Mouse (Mus musculus): Measurements from ENCODE around the gene Gm34653. TPM values are rescaled to one million over a fixed set of nuclear protein-coding genes. Genes with fewer than 3 reads are reported as not detected.
"Not testable (repeated sequence)": the region's sequence is repeated elsewhere in the genome, so short reads cannot be mapped to it uniquely, and the experiment has no call there.

The Gm34653 gene
- total and polyA plus RNA-seq, 2 experiments from 2014 or later, result 0.15 to 0.24 TPM

DNA sequence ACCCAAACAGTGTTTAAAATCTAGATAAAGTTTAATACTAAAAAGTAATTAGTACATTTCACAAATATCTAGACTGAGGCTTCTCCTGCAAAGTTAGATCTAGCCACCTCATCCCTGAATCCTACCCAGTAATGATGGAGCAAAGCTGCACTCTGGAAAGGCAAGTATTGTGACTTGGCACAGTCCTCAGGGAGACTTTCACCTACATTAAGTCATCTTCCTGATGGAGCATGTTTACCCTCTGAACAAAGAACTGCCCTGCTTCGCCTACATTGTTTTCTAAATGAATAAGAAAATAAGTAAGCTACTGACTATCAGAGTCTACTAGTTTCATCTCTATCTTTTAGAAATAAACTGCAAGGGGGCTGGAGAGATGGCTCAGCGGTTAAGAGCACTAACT lies 14.3 kb upstream of the Gm34653 start:
- no peak for DNase-seq
- 97% methylated on average over 2 of the region's 2 CpGs for WGBS
- TF ChIP-seq CTCF (IDR thresholded peaks at IDR 0.05; ENCODE audit: low read depth), result no peak
- H3K4me1 ChIP-seq (ENCODE audit: insufficient read depth), result no peaks in the 10 kb centered on the region
- ATAC-seq, result no peak
- no peak overlapping the region for H3K9ac ChIP-seq
- no peaks in the 10 kb centered on the region for H3K9me3 ChIP-seq (ENCODE audit: low read length)
- peaks cover 25% of the 10 kb centered on the region for H3K36me3 ChIP-seq (ENCODE audit: insufficient read depth)
- no peak overlapping the region for H3K27ac ChIP-seq (ENCODE audit: low read depth, low read length)
- no peaks in the 10 kb centered on the region for H3K27me3 ChIP-seq (ENCODE audit: insufficient read depth, low read length)
- no peak overlapping the region for H3K4me3 ChIP-seq (ENCODE audit: low read depth, low read length)
- H3K4me2 ChIP-seq (ENCODE audit: low read depth), result no peak overlapping the region

DNA sequence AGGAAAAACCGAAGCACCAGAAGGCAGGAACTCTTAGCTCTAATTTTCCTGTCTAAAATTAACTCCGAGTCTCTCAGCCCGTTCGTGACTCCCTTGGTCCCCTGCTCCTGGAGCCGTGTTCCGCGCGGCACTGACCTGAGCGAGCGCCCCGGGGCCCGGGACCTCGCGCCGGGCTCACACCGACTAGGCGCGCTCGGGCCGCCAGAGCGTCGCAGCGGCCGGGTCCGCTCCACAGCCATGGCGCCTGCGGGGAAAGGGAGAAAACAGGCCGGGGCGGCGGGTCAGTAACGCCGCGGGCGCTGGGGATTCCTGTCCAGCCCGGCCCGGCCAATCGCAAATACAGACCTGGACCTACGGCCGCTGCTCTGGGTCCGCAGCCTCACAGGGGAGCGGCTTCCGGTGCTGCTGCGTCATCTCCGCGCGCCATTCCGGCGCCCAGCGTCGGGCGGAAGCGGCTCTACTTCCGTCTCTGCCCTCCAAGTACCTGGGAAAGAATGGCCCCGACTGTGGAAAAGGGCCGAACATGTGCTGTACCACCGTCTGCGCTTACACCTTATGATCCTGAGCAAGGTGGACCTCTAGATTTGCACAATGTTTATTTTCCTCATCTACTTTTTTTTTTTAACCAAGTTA lies 6.9 kb upstream of the Gm34653 start, which contains the start of gene Fbxw2:
Gene Fbxw2, minus strand, starts transcription at position 485 of the 633 bp plus-strand sequence.
- peak; percentile 99 for ATAC-seq
- Histone ChIP-seq H3K9me3 (ENCODE audit: low read length) (no peaks in the 10 kb centered on the region; the same call in 1 of the 2 replicates), H3K27ac (ENCODE audit: low read depth, low read length) (peak within 1 kb of the TSS; percentile 73), H3K27me3 (ENCODE audit: insufficient read depth, low read length) (no peaks in the 10 kb centered on the region), H3K4me1 (ENCODE audit: insufficient read depth) (peaks cover 19% of the 10 kb centered on the region), H3K4me2 (ENCODE audit: low read depth) (peak within 1 kb of the TSS; percentile 62), H3K9ac (peak within 1 kb of the TSS; percentile 94), H3K4me3 (ENCODE audit: low read depth, low read length) (peak within 1 kb of the TSS; percentile 100), H3K36me3 (ENCODE audit: insufficient read depth) (peaks cover 20% of the 10 kb centered on the region)
- TF ChIP-seq CTCF (IDR thresholded peaks at IDR 0.05; ENCODE audit: low read depth), result no peak
- peak; percentile 95 for DNase-seq
- under 1% methylated on average over 57 of the region's 57 CpGs for WGBS

DNA sequence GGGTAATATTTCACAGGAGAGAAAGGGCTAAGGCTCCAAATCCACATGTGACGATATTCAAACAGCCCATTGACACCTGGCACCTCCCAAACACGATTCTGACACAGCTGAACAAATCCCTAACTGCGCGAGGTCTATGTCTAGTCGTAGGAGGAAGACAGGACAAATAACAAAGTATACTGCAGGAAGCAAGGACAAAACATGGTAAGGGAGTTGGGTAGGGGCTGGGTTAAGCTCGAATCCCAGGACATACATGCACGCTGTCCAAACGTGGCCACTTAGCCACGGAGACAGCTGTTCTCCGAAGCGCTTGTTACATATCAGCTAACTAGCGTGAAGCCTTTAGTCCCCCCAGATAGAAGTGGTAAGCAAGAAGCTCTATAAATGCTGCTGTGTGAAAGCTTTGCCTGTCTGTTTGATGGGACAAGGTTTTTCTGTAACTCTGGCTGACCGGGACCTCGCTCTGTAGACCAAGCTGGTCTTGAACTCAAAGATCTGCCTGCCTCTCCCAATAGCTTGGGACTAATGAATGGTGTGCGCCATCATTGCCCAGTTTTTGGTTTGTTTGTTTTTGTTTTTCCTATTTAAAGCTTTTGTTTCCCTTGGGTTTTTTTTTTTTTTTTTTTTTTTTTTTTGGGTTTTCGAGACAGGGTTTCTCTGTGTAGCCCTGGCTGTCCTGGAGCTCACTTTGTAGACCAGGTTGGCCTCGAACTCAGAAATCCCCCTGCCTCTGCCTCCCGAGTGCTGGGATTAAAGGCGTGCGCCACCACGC lies 6.2 kb upstream of the Gm34653 start:
- Histone ChIP-seq H3K27ac (ENCODE audit: low read depth, low read length) (peak overlapping the region; percentile 73), H3K4me3 (ENCODE audit: low read depth, low read length) (peak overlapping the region; percentile 100), H3K36me3 (ENCODE audit: insufficient read depth) (peaks cover 15% of the 10 kb centered on the region), H3K9me3 (ENCODE audit: low read length) (no peaks in the 10 kb centered on the region; the same call in 1 of the 2 replicates), H3K27me3 (ENCODE audit: insufficient read depth, low read length) (no peaks in the 10 kb centered on the region), H3K4me1 (ENCODE audit: insufficient read depth) (peaks cover 19% of the 10 kb centered on the region), H3K9ac (peak overlapping the region; percentile 94), H3K4me2 (ENCODE audit: low read depth) (peak overlapping the region; percentile 62)
- ATAC-seq, result peak; percentile 39; the same call in 1 of the 2 replicates
- no peak for DNase-seq
- 41% methylated on average over 20 of the region's 21 CpGs for WGBS
- no peak for TF ChIP-seq CTCF (IDR thresholded peaks at IDR 0.05; ENCODE audit: low read depth)

DNA sequence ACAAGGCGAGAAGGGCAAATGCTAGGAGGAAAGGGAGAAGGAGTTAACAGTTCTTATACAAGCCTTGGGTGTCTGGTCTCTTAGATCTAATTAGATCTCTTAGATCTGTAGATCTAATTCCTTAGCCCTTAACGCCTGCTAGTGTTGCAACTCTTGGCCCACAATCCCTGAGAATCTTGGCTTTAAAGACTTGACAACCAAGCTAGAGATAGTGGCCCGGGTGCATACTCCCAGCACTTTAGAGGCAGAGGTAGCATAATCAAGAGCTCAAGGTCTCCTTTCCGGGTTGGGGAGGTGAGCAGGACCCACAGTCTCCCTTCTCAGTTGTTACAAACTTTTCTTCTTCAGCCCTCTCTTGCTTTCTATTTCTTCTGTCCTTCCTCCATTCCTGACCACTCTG lies 5.2 kb upstream of the Gm34653 start:
- no peak for TF ChIP-seq CTCF (IDR thresholded peaks at IDR 0.05; ENCODE audit: low read depth)
- peaks cover 19% of the 10 kb centered on the region for H3K4me1 ChIP-seq (ENCODE audit: insufficient read depth)
- WGBS, result 96% methylated on average over 4 of the region's 4 CpGs
- no peak for ATAC-seq
- H3K4me2 ChIP-seq (ENCODE audit: low read depth), result no peak overlapping the region
- no peak for DNase-seq
- no peak overlapping the region for H3K4me3 ChIP-seq (ENCODE audit: low read depth, low read length)
- H3K9me3 ChIP-seq (ENCODE audit: low read length), result no peaks in the 10 kb centered on the region; the same call in 1 of the 2 replicates
- H3K27me3 ChIP-seq (ENCODE audit: insufficient read depth, low read length), result no peaks in the 10 kb centered on the region
- H3K9ac ChIP-seq, result no peak overlapping the region
- H3K36me3 ChIP-seq (ENCODE audit: insufficient read depth), result peaks cover 11% of the 10 kb centered on the region
- H3K27ac ChIP-seq (ENCODE audit: low read depth, low read length), result no peak overlapping the region

DNA sequence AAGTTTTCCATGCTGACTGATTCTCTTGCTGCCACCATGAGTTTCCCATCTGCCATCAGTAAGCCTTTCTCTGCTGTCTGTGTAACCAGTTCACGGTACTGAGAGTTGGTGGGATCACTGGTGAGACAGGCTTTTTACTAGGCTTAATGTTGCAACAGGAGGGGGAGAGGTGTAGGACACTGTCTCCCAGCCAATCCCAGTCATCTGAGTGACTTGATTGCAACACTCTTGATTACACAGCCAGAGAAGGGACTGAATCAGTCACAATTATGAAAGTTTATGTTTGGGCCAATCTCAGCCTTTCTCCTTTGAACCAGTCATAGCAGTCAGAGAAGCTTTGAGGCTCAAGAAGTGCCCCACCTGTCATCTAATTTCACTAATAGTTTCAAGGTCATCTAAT lies 4.8 kb upstream of the Gm34653 start:
- ATAC-seq (no peak), DNase-seq (no peak)
- Histone ChIP-seq H3K9me3 (ENCODE audit: low read length) (no peaks in the 10 kb centered on the region; the same call in 1 of the 2 replicates), H3K4me1 (ENCODE audit: insufficient read depth) (peaks cover 19% of the 10 kb centered on the region), H3K36me3 (ENCODE audit: insufficient read depth) (peaks cover 9% of the 10 kb centered on the region; the same call in 1 of the 2 replicates), H3K4me2 (ENCODE audit: low read depth) (no peak overlapping the region), H3K9ac (no peak overlapping the region), H3K4me3 (ENCODE audit: low read depth, low read length) (no peak overlapping the region), H3K27me3 (ENCODE audit: insufficient read depth, low read length) (no peaks in the 10 kb centered on the region), H3K27ac (ENCODE audit: low read depth, low read length) (no peak overlapping the region)
- WGBS, result 94% methylated on average over 1 of the region's 1 CpGs
- no peak for TF ChIP-seq CTCF (IDR thresholded peaks at IDR 0.05; ENCODE audit: low read depth)

DNA sequence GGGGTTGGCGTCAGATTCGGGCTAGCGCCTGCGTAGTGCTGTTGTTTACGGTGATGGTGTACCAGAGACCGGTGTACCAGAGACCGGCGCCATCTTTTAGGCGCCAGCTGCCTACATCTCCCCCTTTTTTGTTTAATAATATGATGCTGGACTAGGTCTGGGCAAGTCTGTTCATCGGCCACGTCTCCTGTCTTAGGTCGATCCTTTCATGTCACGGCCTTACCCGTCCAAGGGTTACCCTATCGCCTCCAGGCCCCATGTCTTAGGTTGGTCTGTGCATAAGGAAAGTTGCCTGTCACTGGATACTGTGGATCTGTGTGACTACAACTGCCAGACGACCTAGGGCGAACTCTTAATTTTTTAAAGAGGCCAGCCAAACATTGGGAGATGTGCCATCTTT lies 2.7 kb upstream of the Gm34653 start:
- not testable (repeated sequence) for ATAC-seq; H3K4me2 ChIP-seq (ENCODE audit: low read depth); H3K9ac ChIP-seq; H3K4me3 ChIP-seq (ENCODE audit: low read depth, low read length); H3K4me1 ChIP-seq (ENCODE audit: insufficient read depth); DNase-seq; H3K9me3 ChIP-seq (ENCODE audit: low read length); H3K27ac ChIP-seq (ENCODE audit: low read depth, low read length); H3K27me3 ChIP-seq (ENCODE audit: insufficient read depth, low read length); H3K36me3 ChIP-seq (ENCODE audit: insufficient read depth)
- WGBS, result 96% methylated on average over 17 of the region's 17 CpGs

DNA sequence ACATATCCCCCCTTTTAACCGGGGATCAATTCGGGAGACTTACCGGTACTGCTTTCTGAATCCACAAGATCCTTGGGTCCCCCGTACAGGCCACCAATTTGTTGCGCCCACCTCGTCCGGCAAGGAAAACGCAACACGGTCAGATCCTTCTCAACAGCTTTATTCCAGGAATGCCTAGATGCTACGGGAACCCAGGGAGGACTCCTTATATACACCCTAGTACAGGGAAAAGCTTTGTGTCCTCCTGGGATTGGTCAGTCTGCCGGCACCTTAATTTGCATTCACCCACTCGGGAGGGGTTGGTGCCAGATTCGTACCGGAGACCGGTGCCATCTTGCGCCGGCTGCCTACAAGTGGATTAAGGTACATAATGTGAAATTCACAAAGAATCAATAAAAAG lies 817 bp downstream of the Gm34653 start:
- Histone ChIP-seq H3K9me3 (ENCODE audit: low read length) (no peaks in the 10 kb centered on the region), H3K27ac (ENCODE audit: low read depth, low read length) (no peak overlapping the region), H3K27me3 (ENCODE audit: insufficient read depth, low read length) (no peaks in the 10 kb centered on the region), H3K4me1 (ENCODE audit: insufficient read depth) (no peaks in the 10 kb centered on the region), H3K9ac (no peak overlapping the region), H3K4me2 (ENCODE audit: low read depth) (no peak overlapping the region), H3K4me3 (ENCODE audit: low read depth, low read length) (no peak overlapping the region), H3K36me3 (ENCODE audit: insufficient read depth) (no peaks in the 10 kb centered on the region)
- TF ChIP-seq CTCF (IDR thresholded peaks at IDR 0.05; ENCODE audit: low read depth), result no peak
- WGBS, result 93% methylated on average over 17 of the region's 17 CpGs
- no peak for ATAC-seq
- DNase-seq, result no peak
